Mouse (Mus musculus) liver, embryonic 14.5 days (tissue): ENCODE data around the gene Lsg1. TPM values are rescaled to one million over a fixed set of nuclear protein-coding genes. Genes with fewer than 3 reads are reported as not detected.
A peak's percentile ranks its signal among the peaks of the same experiment; 100 is the strongest.

Source experiments
- ATAC-seq: fragments of 200-750 bp; cut with Nextera tagmentation; 2 replicates; pipeline ENCODE4 v1.8.0; 2017; ENCODE audit warnings: moderate number of reproducible peaks, mild to moderate bottlenecking, moderate library complexity; ENCODE audit not compliant: insufficient read depth
- DNase-seq, 3 experiments: peaks; one replicate each; pipeline ENCODE4 v3.0.0-alpha.2; 2012 to 2013; ENCODE audit warnings: low read depth in 3 of 3, low spot score in 3 of 3
- H3K27ac ChIP-seq: fragments of 300-500 bp; sonication (generic); 2 replicates; pipeline ENCODE4 v1.5.1; 2014; ENCODE audit warnings: moderate library complexity, mild to moderate bottlenecking, control low read depth, inconsistent platforms
- H3K27me3 ChIP-seq: fragments of 300-500 bp; sonication (generic); 2 replicates; pipeline ENCODE4 v1.6.1; 2014; ENCODE audit warnings: mild to moderate bottlenecking, low read length, moderate library complexity; ENCODE audit not compliant: control insufficient read depth, insufficient read depth
- H3K36me3 ChIP-seq: fragments of 300-500 bp; sonication (generic); replicated peaks from 2 replicates; pipeline ENCODE4 v1.6.1; 2014; ENCODE audit warnings: low read depth; ENCODE audit not compliant: control insufficient read depth, insufficient read depth
- H3K4me1 ChIP-seq, 2 experiments: fragments of 200-500 bp in 1 of 2; fragments of 300-500 bp in 1 of 2; sonication (generic) in 1 of 2; replicated peaks; 2 replicates each; pipeline ENCODE4 v1.6.1; 2012 to 2014; ENCODE audit warnings: antibody characterized with exemption in 1 of 2, inconsistent platforms in 1 of 2, low read length in 1 of 2; ENCODE audit not compliant: control insufficient read depth in 2 of 2, insufficient read depth in 2 of 2
- H3K4me2 ChIP-seq: fragments of 300-500 bp; sonication (generic); 2 replicates; pipeline ENCODE4 v1.6.1; 2014; ENCODE audit warnings: low read depth, mild to moderate bottlenecking, control low read depth, moderate library complexity
- H3K4me3 ChIP-seq, 2 experiments: fragments of 200-500 bp in 1 of 2; fragments of 300-500 bp in 1 of 2; sonication (generic) in 1 of 2; 2 replicates each; pipeline ENCODE4 v1.5.1; 2012 to 2014; ENCODE audit warnings: low read depth in 2 of 2, low read length in 2 of 2, mild to moderate bottlenecking in 2 of 2, control low read depth in 1 of 2, inconsistent platforms in 1 of 2, moderate library complexity in 1 of 2; ENCODE audit not compliant: insufficient read depth in 1 of 2
- H3K9ac ChIP-seq: fragments of 300-500 bp; sonication (generic); replicated peaks from 2 replicates; pipeline ENCODE4 v1.6.1; 2014; ENCODE audit warnings: mild to moderate bottlenecking, control low read depth, moderate library complexity
- H3K9me3 ChIP-seq: fragments of 300-500 bp; sonication (generic); 2 replicates; pipeline ENCODE4 v1.6.1; 2016; ENCODE audit warnings: low read length, mixed read lengths; ENCODE audit not compliant: control insufficient read depth
- CTCF ChIP-seq: IDR thresholded peaks from 2 replicates; pipeline ENCODE4 v1.5.1; 2016; ENCODE audit warnings: antibody characterized with exemption, low read depth, control low read depth
- EP300 ChIP-seq: IDR thresholded peaks from 2 replicates; pipeline ENCODE4 v1.6.1; 2016; ENCODE audit warnings: antibody characterized with exemption, low read depth
- WGBS: fragments of 180-500 bp; shearing (Covaris S2); extraction: QIAGEN DNeasy Blood & Tissue Kit; methylation state at CpG from one replicate; pipeline ENCODE4 v1.1.7; 2014; ENCODE audit not compliant: insufficient replicate concordance; 5-methylcytosine and 5-hydroxymethylcytosine counted together
- polyA plus RNA-seq, 2 experiments: library from polyadenylated mRNA; depleted of rRNA in 1 of 2; stranded (reverse) in 1 of 2; unstranded in 1 of 2; fragments of >200 nt; fragmentation: Nextera tagmentation in 1 of 2; extraction: Ambion mirVana in 1 of 2; gene quantifications; 2 replicates each; pipeline versions ENCODE4 v1.2.1 to v1.2.3; 2012 to 2014

The Lsg1 gene
- polyA plus RNA-seq, 2 experiments, result 12.3 to 28.2 TPM

- 6% methylated on average over 42 of the region's 42 CpGs for WGBS
- DNase-seq (no peak), ATAC-seq (no peak)
- Histone ChIP-seq H3K4me2 (peak overlapping the region; percentile 55), H3K27ac (no peak overlapping the region), H3K4me1 (peaks cover 0 to 5% of the 10 kb centered on the region in 2 experiments; a peak in 1 of 4 replicates), H3K27me3 (peaks cover 33% of the 10 kb centered on the region), H3K4me3 (peak overlapping the region; percentile 9 to 47), H3K9ac (no peak overlapping the region), H3K9me3 (no peaks in the 10 kb centered on the region), H3K36me3 (no peaks in the 10 kb centered on the region)
- TF ChIP-seq CTCF (peak; percentile 55), EP300 (no peak)
Observed at GRCm38 (mm10) chr16:30601046-30601832, 13.8 kb upstream of the Lsg1 start.

- Histone ChIP-seq H3K36me3 (no peaks in the 10 kb centered on the region), H3K27me3 (peaks cover 33% of the 10 kb centered on the region), H3K4me1 (peaks cover 0 to 7% of the 10 kb centered on the region in 2 experiments; a peak in 1 of 4 replicates), H3K9me3 (no peaks in the 10 kb centered on the region), H3K4me2 (peak overlapping the region; percentile 55), H3K9ac (peak overlapping the region; percentile 23; the same call in 1 of the 2 replicates), H3K27ac (no peak overlapping the region), H3K4me3 (peak overlapping the region; percentile 9 to 47)
- TF ChIP-seq CTCF (no peak), EP300 (no peak)
- WGBS, result under 1% methylated on average over 53 of the region's 53 CpGs
- no peak for ATAC-seq
- DNase-seq, result no peak
Observed at GRCm38 (mm10) chr16:30600431-30601045, 13.1 kb upstream of the Lsg1 start.

GRCm38 (mm10) chr16:30599491-30600268 lies 12.3 kb upstream of the Lsg1 start, which contains the start of gene Fam43a:
Gene Fam43a (plus strand): TSS chr16:30599723.
- H3K4me1 ChIP-seq, result peaks cover 0 to 7% of the 10 kb centered on the region in 2 experiments; a peak in 1 of 4 replicates
- H3K9me3 ChIP-seq, result no peaks in the 10 kb centered on the region
- WGBS, result under 1% methylated on average over 63 of the region's 63 CpGs
- DNase-seq (peak; percentile 42 to 59 (median 53)), ATAC-seq (peak; percentile 71)
- peak within 1 kb of the TSS; percentile 55 for H3K4me2 ChIP-seq
- H3K27me3 ChIP-seq, result peaks cover 33% of the 10 kb centered on the region
- H3K36me3 ChIP-seq, result no peaks in the 10 kb centered on the region
- H3K4me3 ChIP-seq, result peak within 1 kb of the TSS; percentile 47 to 59
- H3K9ac ChIP-seq, result peak within 1 kb of the TSS; percentile 23; the same call in 1 of the 2 replicates
- no peak within 1 kb of the TSS for H3K27ac ChIP-seq
- TF ChIP-seq EP300 (no peak), CTCF (peak; percentile 48)

- Histone ChIP-seq H3K9ac (no peak overlapping the region), H3K4me2 (peak overlapping the region; percentile 45), H3K4me3 (peak overlapping the region in 1 of 2 experiments; percentile 34; a peak in 1 of 4 replicates), H3K4me1 (peaks cover 0 to 2% of the 10 kb centered on the region in 2 experiments; a peak in 1 of 4 replicates), H3K27me3 (peaks cover 33% of the 10 kb centered on the region), H3K36me3 (no peaks in the 10 kb centered on the region), H3K27ac (no peak overlapping the region), H3K9me3 (no peaks in the 10 kb centered on the region)
- TF ChIP-seq CTCF, result peak; percentile 89
- TF ChIP-seq EP300, result no peak
- WGBS, result 9% methylated on average over 16 of the region's 16 CpGs
- no peak for ATAC-seq
- peak; percentile 46 to 51 (median 47) for DNase-seq
Observed at GRCm38 (mm10) chr16:30596959-30597681, 9.7 kb upstream of the Lsg1 start.
